Mouse (Mus musculus) kidney, adult 11 months (tissue): ENCODE results near the gene Vstm5.
"Not testable (repeated sequence)": the region's sequence is repeated elsewhere in the genome, so short reads cannot be mapped to it uniquely, and the experiment has no call there.

Experiments
- DNase-seq: peaks from one replicate; pipeline ENCODE4 v3.0.0; 2022

The Vstm5 gene

GRCm38 (mm10) chr9:15239042-15239925 is at the start of gene Vstm5:
TSS of gene Vstm5 (plus strand) at chr9:15239045.
- no peak for DNase-seq

GRCm38 (mm10) chr9:15194806-15195205 is 44.0 kb upstream of the Vstm5 start:
- not testable (repeated sequence) for DNase-seq

- peak; percentile 15 for DNase-seq
Observed at GRCm38 (mm10) chr9:15206631-15207030, 32.2 kb upstream of the Vstm5 start.

GRCm38 (mm10) chr9:15209320-15209719 is 29.5 kb upstream of the Vstm5 start:
- DNase-seq, result no peak

GRCm38 (mm10) chr9:15211876-15212275 is 27.0 kb upstream of the Vstm5 start:
- no peak for DNase-seq

- DNase-seq, result no peak
Observed at GRCm38 (mm10) chr9:15213695-15214094, 25.1 kb upstream of the Vstm5 start.

- DNase-seq, result no peak
Observed at GRCm38 (mm10) chr9:15224912-15225311, 13.9 kb upstream of the Vstm5 start.

- DNase-seq, result no peak
Observed at GRCm38 (mm10) chr9:15232445-15232844, 6.4 kb upstream of the Vstm5 start.

GRCm38 (mm10) chr9:15233604-15234003 is 5.2 kb upstream of the Vstm5 start:
- DNase-seq, result no peak

GRCm38 (mm10) chr9:15235986-15236385 is 2.9 kb upstream of the Vstm5 start:
- no peak for DNase-seq

GRCm38 (mm10) chr9:15237516-15238296 is 1.1 kb upstream of the Vstm5 start:
- no peak for DNase-seq

- DNase-seq, result no peak
Observed at GRCm38 (mm10) chr9:15238297-15238990, 401 bp upstream of the Vstm5 start.

GRCm38 (mm10) chr9:15240006-15240405 is 1.2 kb downstream of the Vstm5 start:
- no peak for DNase-seq

GRCm38 (mm10) chr9:15240863-15241595 is 2.2 kb downstream of the Vstm5 start:
- DNase-seq, result no peak

GRCm38 (mm10) chr9:15241596-15241939 is 2.7 kb downstream of the Vstm5 start:
- DNase-seq, result peak; percentile 77

- peak; percentile 4 for DNase-seq
Observed at GRCm38 (mm10) chr9:15242130-15242529, 3.3 kb downstream of the Vstm5 start.

GRCm38 (mm10) chr9:15245319-15246075 is 6.7 kb downstream of the Vstm5 start:
- peak; percentile 51 for DNase-seq

- DNase-seq, result no peak
Observed at GRCm38 (mm10) chr9:15250376-15250775, 11.5 kb downstream of the Vstm5 start.

GRCm38 (mm10) chr9:15252196-15252595 is 13.4 kb downstream of the Vstm5 start:
- DNase-seq, result peak; percentile 89

- DNase-seq, result peak; percentile 61
Observed at GRCm38 (mm10) chr9:15254501-15254900, 15.7 kb downstream of the Vstm5 start.

GRCm38 (mm10) chr9:15256214-15256613 is 17.4 kb downstream of the Vstm5 start:
- no peak for DNase-seq

GRCm38 (mm10) chr9:15261980-15262379 is 23.1 kb downstream of the Vstm5 start:
- DNase-seq, result no peak
